Mouse (Mus musculus) stomach, embryonic 16.5 days (tissue): Measurements from ENCODE around the gene Ptprm. TPM values are rescaled to one million over a fixed set of nuclear protein-coding genes. Genes with fewer than 3 reads are reported as not detected.

Experiments
- ATAC-seq: fragments of 200-750 bp; cut with Nextera tagmentation; 2 replicates; pipeline ENCODE4 v1.8.0; 2017; ENCODE audit warnings: moderate number of reproducible peaks, moderate TSS enrichment; ENCODE audit not compliant: insufficient read depth, low FRiP score
- H3K27ac ChIP-seq: fragments of 300-500 bp; sonication (generic); 2 replicates; pipeline ENCODE4 v1.5.1; 2014; ENCODE audit warnings: low read length
- H3K27me3 ChIP-seq: fragments of 300-500 bp; sonication (generic); 2 replicates; pipeline ENCODE4 v1.6.1; 2014; ENCODE audit warnings: low read length, control low read depth, mixed read lengths; ENCODE audit not compliant: control insufficient read depth, insufficient read depth
- H3K36me3 ChIP-seq: fragments of 300-500 bp; sonication (generic); 2 replicates; pipeline ENCODE4 v1.6.1; 2014; ENCODE audit warnings: low read length; ENCODE audit not compliant: control insufficient read depth, insufficient read depth
- H3K4me1 ChIP-seq: fragments of 300-500 bp; sonication (generic); 2 replicates; pipeline ENCODE4 v1.6.1; 2014; ENCODE audit warnings: low read length, control low read depth, mixed read lengths; ENCODE audit not compliant: control insufficient read depth, insufficient read depth
- H3K4me2 ChIP-seq: fragments of 300-500 bp; sonication (generic); 2 replicates; pipeline ENCODE4 v1.6.1; 2014; ENCODE audit warnings: low read depth, low read length, mixed read lengths
- H3K4me3 ChIP-seq: fragments of 300-500 bp; sonication (generic); replicated peaks from 2 replicates; pipeline ENCODE4 v1.5.1; 2014; ENCODE audit warnings: mild to moderate bottlenecking, low read length
- H3K9ac ChIP-seq: fragments of 300-500 bp; sonication (generic); 2 replicates; pipeline ENCODE4 v1.6.1; 2014; ENCODE audit warnings: low read length
- H3K9me3 ChIP-seq: fragments of 300-500 bp; sonication (generic); replicated peaks from 2 replicates; pipeline ENCODE4 v1.6.1; 2016; ENCODE audit warnings: low read length, control low read depth; ENCODE audit not compliant: control insufficient read depth
- WGBS: fragments of 180-500 bp; shearing (Covaris S2); extraction: QIAGEN DNeasy Blood & Tissue Kit; methylation state at CpG from one replicate; pipeline ENCODE4 v1.1.7; 2014; 5-methylcytosine and 5-hydroxymethylcytosine counted together
- polyA plus RNA-seq: library from polyadenylated mRNA; unstranded; fragments of >200 nt; fragmentation: Nextera tagmentation; extraction: Ambion mirVana; gene quantifications from 2 replicates; pipeline ENCODE4 v1.2.1, GENCODE M21; 2015

Gene Ptprm
- polyA plus RNA-seq, 1 experiment from 2014 or later: 10.8 TPM

- ATAC-seq: no peak
- H3K27me3 ChIP-seq: no peaks in the 10 kb centered on the region
- whole genome bisulfite sequencing: 59% methylated on average over 5 of the region's 5 CpGs
- H3K4me3 ChIP-seq: no peak overlapping the region
- H3K27ac ChIP-seq: no peak overlapping the region
- H3K36me3 ChIP-seq: no peaks in the 10 kb centered on the region
- H3K9me3 ChIP-seq: no peaks in the 10 kb centered on the region
- H3K4me1 ChIP-seq: no peaks in the 10 kb centered on the region
- no peak overlapping the region for H3K9ac ChIP-seq
- H3K4me2 ChIP-seq: no peak overlapping the region
These were observed 374.3 kb downstream of the Ptprm start for GRCm38 (mm10) chr17:66979971-66980370.

- H3K36me3 ChIP-seq: no peaks in the 10 kb centered on the region
- H3K4me3 ChIP-seq: no peak overlapping the region
- WGBS: 82% methylated on average over 5 of the region's 5 CpGs
- H3K9me3 ChIP-seq: no peaks in the 10 kb centered on the region
- no peaks in the 10 kb centered on the region for H3K4me1 ChIP-seq
- H3K27me3 ChIP-seq: no peaks in the 10 kb centered on the region
- H3K27ac ChIP-seq: no peak overlapping the region
- no peak for ATAC-seq
- H3K9ac ChIP-seq: no peak overlapping the region
- no peak overlapping the region for H3K4me2 ChIP-seq
These were observed 377.8 kb downstream of the Ptprm start for GRCm38 (mm10) chr17:66976490-66976889.

- ATAC-seq: no peak
- 62% methylated on average over 3 of the region's 3 CpGs for WGBS
- no peak overlapping the region for H3K9ac ChIP-seq
- no peaks in the 10 kb centered on the region for H3K36me3 ChIP-seq
- H3K27me3 ChIP-seq: no peaks in the 10 kb centered on the region
- no peaks in the 10 kb centered on the region for H3K9me3 ChIP-seq
- no peak overlapping the region for H3K27ac ChIP-seq
- H3K4me3 ChIP-seq: no peak overlapping the region
- no peak overlapping the region for H3K4me2 ChIP-seq
- H3K4me1 ChIP-seq: no peaks in the 10 kb centered on the region
These were observed 381.3 kb downstream of the Ptprm start for GRCm38 (mm10) chr17:66972976-66973375.

GRCm38 (mm10) chr17:66960986-66961385 is 393.3 kb downstream of the Ptprm start:
- no peak for ATAC-seq
- 67% methylated on average over 5 of the region's 5 CpGs for WGBS

GRCm38 (mm10) chr17:66960557-66960956 is 393.7 kb downstream of the Ptprm start:
- H3K4me1 ChIP-seq: no peaks in the 10 kb centered on the region

More at GRCm38 (mm10) chr17:66960986-66961385, 393.3 kb downstream of the Ptprm start:
- H3K27me3 ChIP-seq: no peaks in the 10 kb centered on the region
- H3K9ac ChIP-seq: no peak overlapping the region
- H3K27ac ChIP-seq: no peak overlapping the region
- no peak overlapping the region for H3K4me2 ChIP-seq
- no peaks in the 10 kb centered on the region for H3K36me3 ChIP-seq
- H3K4me3 ChIP-seq: no peak overlapping the region
- H3K4me1 ChIP-seq: no peaks in the 10 kb centered on the region
- H3K9me3 ChIP-seq: no peaks in the 10 kb centered on the region

GRCm38 (mm10) chr17:66959815-66960214 is 394.4 kb downstream of the Ptprm start:
- Histone ChIP-seq H3K4me1 (no peaks in the 10 kb centered on the region), H3K9ac (no peak overlapping the region), H3K36me3 (no peaks in the 10 kb centered on the region), H3K4me2 (no peak overlapping the region), H3K27ac (no peak overlapping the region), H3K9me3 (no peaks in the 10 kb centered on the region), H3K4me3 (no peak overlapping the region), H3K27me3 (no peaks in the 10 kb centered on the region)
- ATAC-seq: no peak
- whole genome bisulfite sequencing: 91% methylated on average over 2 of the region's 2 CpGs

More at GRCm38 (mm10) chr17:66960557-66960956, 393.7 kb downstream of the Ptprm start:
- Histone ChIP-seq H3K4me3 (no peak overlapping the region), H3K36me3 (no peaks in the 10 kb centered on the region), H3K4me2 (no peak overlapping the region), H3K27me3 (no peaks in the 10 kb centered on the region), H3K27ac (no peak overlapping the region), H3K9me3 (no peaks in the 10 kb centered on the region), H3K9ac (no peak overlapping the region)
- ATAC-seq: no peak
- 82% methylated on average over 6 of the region's 6 CpGs for WGBS

GRCm38 (mm10) chr17:66958766-66959165 is 395.5 kb downstream of the Ptprm start:
- no peaks in the 10 kb centered on the region for H3K27me3 ChIP-seq
- H3K9me3 ChIP-seq: no peaks in the 10 kb centered on the region
- no peak overlapping the region for H3K27ac ChIP-seq
- ATAC-seq: no peak
- H3K36me3 ChIP-seq: no peaks in the 10 kb centered on the region
- no peak overlapping the region for H3K4me3 ChIP-seq
- no peak overlapping the region for H3K4me2 ChIP-seq
- no peaks in the 10 kb centered on the region for H3K4me1 ChIP-seq
- 71% methylated on average over 2 of the region's 2 CpGs for whole genome bisulfite sequencing
- no peak overlapping the region for H3K9ac ChIP-seq

GRCm38 (mm10) chr17:66944498-66944897 is 409.8 kb downstream of the Ptprm start:
- H3K27ac ChIP-seq: no peak overlapping the region
- H3K27me3 ChIP-seq: no peaks in the 10 kb centered on the region
- H3K36me3 ChIP-seq: no peaks in the 10 kb centered on the region
- no peak overlapping the region for H3K9ac ChIP-seq
- H3K4me1 ChIP-seq: no peaks in the 10 kb centered on the region
- H3K9me3 ChIP-seq: no peaks in the 10 kb centered on the region
- no peak overlapping the region for H3K4me2 ChIP-seq
- 72% methylated on average over 4 of the region's 4 CpGs for WGBS
- peak; percentile 33; the same call in 1 of the 2 replicates for ATAC-seq
- no peak overlapping the region for H3K4me3 ChIP-seq

GRCm38 (mm10) chr17:66943539-66943938 is 410.7 kb downstream of the Ptprm start:
- Histone ChIP-seq H3K36me3 (no peaks in the 10 kb centered on the region), H3K27ac (no peak overlapping the region), H3K4me1 (no peaks in the 10 kb centered on the region), H3K4me3 (no peak overlapping the region), H3K9ac (no peak overlapping the region), H3K27me3 (no peaks in the 10 kb centered on the region), H3K4me2 (no peak overlapping the region), H3K9me3 (no peaks in the 10 kb centered on the region)
- ATAC-seq: no peak
- 88% methylated on average over 9 of the region's 9 CpGs for WGBS

- Histone ChIP-seq H3K27me3 (no peaks in the 10 kb centered on the region), H3K4me2 (no peak overlapping the region), H3K4me1 (no peaks in the 10 kb centered on the region), H3K36me3 (no peaks in the 10 kb centered on the region), H3K4me3 (no peak overlapping the region), H3K9me3 (no peaks in the 10 kb centered on the region), H3K27ac (no peak overlapping the region), H3K9ac (no peak overlapping the region)
- no peak for ATAC-seq
- WGBS: 91% methylated on average over 5 of the region's 5 CpGs
These were observed 428.6 kb downstream of the Ptprm start for GRCm38 (mm10) chr17:66925611-66926010.
